Mouse (Mus musculus): ENCODE results near the gene Mtr. TPM values are rescaled to one million over a fixed set of nuclear protein-coding genes. Genes with fewer than 3 reads are reported as not detected.

The Mtr gene
- polyA plus RNA-seq, 1 experiment = 36.0 TPM

- Histone ChIP-seq H3K36me3 (ENCODE audit: control insufficient read depth, insufficient read depth, low read length, poor library complexity, severe bottlenecking) (no peaks in the 10 kb centered on the region), H3K9me3 (replicated peaks; ENCODE audit: control insufficient read depth, insufficient read depth, low read length, poor library complexity, severe bottlenecking) (no peaks in the 10 kb centered on the region), H3K9ac (ENCODE audit: low read depth, poor library complexity, severe bottlenecking) (no peak overlapping the region), H3K4me3 (ENCODE audit: low read depth, low read length) (no peak overlapping the region), H3K4me1 (ENCODE audit: control insufficient read depth, insufficient read depth, low read length) (no peaks in the 10 kb centered on the region), H3K27me3 (ENCODE audit: control insufficient read depth, insufficient read depth, low read length, poor library complexity, severe bottlenecking) (no peaks in the 10 kb centered on the region), H3K27ac (ENCODE audit: insufficient read depth, low read length) (no peak overlapping the region)
- TF ChIP-seq EP300 (IDR thresholded peaks at IDR 0.05; ENCODE audit: insufficient read depth, low read depth, low read length) (no peak), POLR2A (IDR thresholded peaks at IDR 0.05; ENCODE audit: insufficient read depth, low read length) (no peak), CTCF (IDR thresholded peaks at IDR 0.05; ENCODE audit: low read depth, low read length) (no peak)
Observed at GRCm38 (mm10) chr13:12293810-12294209, 35.9 kb upstream of the Mtr start.

GRCm38 (mm10) chr13:12290700-12291099 lies 32.8 kb upstream of the Mtr start:
- no peak overlapping the region for H3K4me3 ChIP-seq (ENCODE audit: low read depth, low read length)

GRCm38 (mm10) chr13:12284528-12284927 lies 26.6 kb upstream of the Mtr start:
- H3K4me3 ChIP-seq (ENCODE audit: low read depth, low read length) = no peak overlapping the region
- H3K9me3 ChIP-seq (replicated peaks; ENCODE audit: control insufficient read depth, insufficient read depth, low read length, poor library complexity, severe bottlenecking) = no peaks in the 10 kb centered on the region
- no peaks in the 10 kb centered on the region for H3K36me3 ChIP-seq (ENCODE audit: control insufficient read depth, insufficient read depth, low read length, poor library complexity, severe bottlenecking)
- H3K27ac ChIP-seq (ENCODE audit: insufficient read depth, low read length) = no peak overlapping the region
- H3K27me3 ChIP-seq (ENCODE audit: control insufficient read depth, insufficient read depth, low read length, poor library complexity, severe bottlenecking) = no peaks in the 10 kb centered on the region
- TF ChIP-seq POLR2A (IDR thresholded peaks at IDR 0.05; ENCODE audit: insufficient read depth, low read length) (no peak), EP300 (IDR thresholded peaks at IDR 0.05; ENCODE audit: insufficient read depth, low read depth, low read length) (no peak), CTCF (IDR thresholded peaks at IDR 0.05; ENCODE audit: low read depth, low read length) (no peak)
- no peaks in the 10 kb centered on the region for H3K4me1 ChIP-seq (ENCODE audit: control insufficient read depth, insufficient read depth, low read length)
- H3K9ac ChIP-seq (ENCODE audit: low read depth, poor library complexity, severe bottlenecking) = no peak overlapping the region

More at GRCm38 (mm10) chr13:12290700-12291099, 32.8 kb upstream of the Mtr start:
- TF ChIP-seq EP300 (IDR thresholded peaks at IDR 0.05; ENCODE audit: insufficient read depth, low read depth, low read length) = no peak
- no peak for TF ChIP-seq CTCF (IDR thresholded peaks at IDR 0.05; ENCODE audit: low read depth, low read length)
- no peak for TF ChIP-seq POLR2A (IDR thresholded peaks at IDR 0.05; ENCODE audit: insufficient read depth, low read length)
- Histone ChIP-seq H3K27ac (ENCODE audit: insufficient read depth, low read length) (no peak overlapping the region), H3K9me3 (replicated peaks; ENCODE audit: control insufficient read depth, insufficient read depth, low read length, poor library complexity, severe bottlenecking) (no peaks in the 10 kb centered on the region), H3K27me3 (ENCODE audit: control insufficient read depth, insufficient read depth, low read length, poor library complexity, severe bottlenecking) (no peaks in the 10 kb centered on the region), H3K9ac (ENCODE audit: low read depth, poor library complexity, severe bottlenecking) (no peak overlapping the region), H3K36me3 (ENCODE audit: control insufficient read depth, insufficient read depth, low read length, poor library complexity, severe bottlenecking) (no peaks in the 10 kb centered on the region), H3K4me1 (ENCODE audit: control insufficient read depth, insufficient read depth, low read length) (no peaks in the 10 kb centered on the region)

- no peak overlapping the region for H3K9ac ChIP-seq (ENCODE audit: low read depth, poor library complexity, severe bottlenecking)
- no peaks in the 10 kb centered on the region for H3K9me3 ChIP-seq (replicated peaks; ENCODE audit: control insufficient read depth, insufficient read depth, low read length, poor library complexity, severe bottlenecking)
- H3K4me3 ChIP-seq (ENCODE audit: low read depth, low read length) = no peak overlapping the region
- H3K36me3 ChIP-seq (ENCODE audit: control insufficient read depth, insufficient read depth, low read length, poor library complexity, severe bottlenecking) = no peaks in the 10 kb centered on the region
- no peaks in the 10 kb centered on the region for H3K27me3 ChIP-seq (ENCODE audit: control insufficient read depth, insufficient read depth, low read length, poor library complexity, severe bottlenecking)
- no peak for TF ChIP-seq CTCF (IDR thresholded peaks at IDR 0.05; ENCODE audit: low read depth, low read length)
- no peak for TF ChIP-seq POLR2A (IDR thresholded peaks at IDR 0.05; ENCODE audit: insufficient read depth, low read length)
- TF ChIP-seq EP300 (IDR thresholded peaks at IDR 0.05; ENCODE audit: insufficient read depth, low read depth, low read length) = no peak
- peaks cover 2% of the 10 kb centered on the region for H3K4me1 ChIP-seq (ENCODE audit: control insufficient read depth, insufficient read depth, low read length)
- no peak overlapping the region for H3K27ac ChIP-seq (ENCODE audit: insufficient read depth, low read length)
Observed at GRCm38 (mm10) chr13:12283826-12284225, 25.9 kb upstream of the Mtr start.

- no peaks in the 10 kb centered on the region for H3K27me3 ChIP-seq (ENCODE audit: control insufficient read depth, insufficient read depth, low read length, poor library complexity, severe bottlenecking)
- H3K9me3 ChIP-seq (replicated peaks; ENCODE audit: control insufficient read depth, insufficient read depth, low read length, poor library complexity, severe bottlenecking) = no peaks in the 10 kb centered on the region
- H3K4me3 ChIP-seq (ENCODE audit: low read depth, low read length) = no peak overlapping the region
- no peaks in the 10 kb centered on the region for H3K36me3 ChIP-seq (ENCODE audit: control insufficient read depth, insufficient read depth, low read length, poor library complexity, severe bottlenecking)
- peaks cover 2% of the 10 kb centered on the region for H3K4me1 ChIP-seq (ENCODE audit: control insufficient read depth, insufficient read depth, low read length)
- TF ChIP-seq EP300 (IDR thresholded peaks at IDR 0.05; ENCODE audit: insufficient read depth, low read depth, low read length) = no peak
- no peak for TF ChIP-seq CTCF (IDR thresholded peaks at IDR 0.05; ENCODE audit: low read depth, low read length)
- no peak for TF ChIP-seq POLR2A (IDR thresholded peaks at IDR 0.05; ENCODE audit: insufficient read depth, low read length)
- H3K9ac ChIP-seq (ENCODE audit: low read depth, poor library complexity, severe bottlenecking) = no peak overlapping the region
- no peak overlapping the region for H3K27ac ChIP-seq (ENCODE audit: insufficient read depth, low read length)
Observed at GRCm38 (mm10) chr13:12274721-12275120, 16.8 kb upstream of the Mtr start.

- no peak overlapping the region for H3K4me3 ChIP-seq (ENCODE audit: low read depth, low read length)
- H3K9me3 ChIP-seq (replicated peaks; ENCODE audit: control insufficient read depth, insufficient read depth, low read length, poor library complexity, severe bottlenecking) = no peaks in the 10 kb centered on the region
- no peak overlapping the region for H3K9ac ChIP-seq (ENCODE audit: low read depth, poor library complexity, severe bottlenecking)
- peaks cover 2% of the 10 kb centered on the region for H3K4me1 ChIP-seq (ENCODE audit: control insufficient read depth, insufficient read depth, low read length)
- no peak for TF ChIP-seq POLR2A (IDR thresholded peaks at IDR 0.05; ENCODE audit: insufficient read depth, low read length)
- no peak for TF ChIP-seq EP300 (IDR thresholded peaks at IDR 0.05; ENCODE audit: insufficient read depth, low read depth, low read length)
- TF ChIP-seq CTCF (IDR thresholded peaks at IDR 0.05; ENCODE audit: low read depth, low read length) = no peak
- H3K36me3 ChIP-seq (ENCODE audit: control insufficient read depth, insufficient read depth, low read length, poor library complexity, severe bottlenecking) = no peaks in the 10 kb centered on the region
- no peak overlapping the region for H3K27ac ChIP-seq (ENCODE audit: insufficient read depth, low read length)
- H3K27me3 ChIP-seq (ENCODE audit: control insufficient read depth, insufficient read depth, low read length, poor library complexity, severe bottlenecking) = no peaks in the 10 kb centered on the region
Observed at GRCm38 (mm10) chr13:12274220-12274619, 16.3 kb upstream of the Mtr start.

Data from ES-Bruce4 (cell line).